In genomic region chrX:101898341-101898740, GRCm38 (mm10) we compare ENCODE assay signal across 13 mouse cellular contexts. TPM values are rescaled to one million over a fixed set of nuclear protein-coding genes. Genes with fewer than 3 reads are reported as not detected.
DNase-seq lines count a peak whose midpoint lies in the region; ATAC-seq and TF ChIP-seq lines count a peak whose summit lies in the region.
"Had no signal": no experiment of that assay in that cellular context is flagged by ENCODE, and none has a peak within 500 bp of the region (broad histone marks: within the 10 kb centered on the region; RNA-seq: fewer than 3 reads in every experiment).

No protein-coding gene starts in this region.

- H3K9me3 ChIP-seq in hindbrain, postnatal 0 days (ENCODE audit: low read length) = no peaks in the 10 kb centered on the region
- H3K9me3 ChIP-seq in hindbrain, embryonic 10.5 days = no peaks in the 10 kb centered on the region
- H3K9me3 ChIP-seq in midbrain, postnatal 0 days (ENCODE audit: low read length) = no peaks in the 10 kb centered on the region
- H3K9me3 ChIP-seq in midbrain, embryonic 15.5 days = no peaks in the 10 kb centered on the region
- H3K9me3 ChIP-seq: embryonic facial prominence, embryonic 12.5 days; hindbrain, embryonic 15.5 days; midbrain, embryonic 12.5 days; neural tube, embryonic 13.5 days had no signal

- H3K4me1 ChIP-seq in hindbrain, postnatal 0 days (ENCODE audit: insufficient read depth, low read length) = no peaks in the 10 kb centered on the region
- H3K4me1 ChIP-seq in hindbrain, embryonic 10.5 days (replicated peaks) = peaks cover 10% of the 10 kb centered on the region
- H3K4me1 ChIP-seq in midbrain, postnatal 0 days (ENCODE audit: insufficient read depth, low read length) = no peaks in the 10 kb centered on the region
- H3K4me1 ChIP-seq in midbrain, embryonic 15.5 days = no peaks in the 10 kb centered on the region
- H3K4me1 ChIP-seq: embryonic facial prominence, embryonic 12.5 days; hindbrain, embryonic 15.5 days; midbrain, embryonic 12.5 days; neural tube, embryonic 13.5 days had no signal

- no peak for ATAC-seq in hindbrain, postnatal 0 days
- no peak for ATAC-seq in midbrain, postnatal 0 days (ENCODE audit: low FRiP score)
- ATAC-seq in midbrain, embryonic 15.5 days (replicated peaks) = no peak
- no peak for ATAC-seq in activated CD4-positive, CD25-positive, alpha-beta regulatory T cell, adult 4 months
- no peak for ATAC-seq in erythroid progenitor cell, adult 5-6 weeks (replicated peaks; ENCODE audit: low FRiP score, poor library complexity, severe bottlenecking)

- no peak overlapping the region for H3K4me3 ChIP-seq in hindbrain, postnatal 0 days (ENCODE audit: low read length)
- H3K4me3 ChIP-seq in hindbrain, embryonic 10.5 days = no peak overlapping the region
- H3K4me3 ChIP-seq in midbrain, postnatal 0 days (ENCODE audit: low read depth, low read length) = no peak overlapping the region
- H3K4me3 ChIP-seq in midbrain, embryonic 15.5 days = no peak overlapping the region
- H3K4me3 ChIP-seq: embryonic facial prominence, embryonic 12.5 days; hindbrain, embryonic 15.5 days; midbrain, embryonic 12.5 days; neural tube, embryonic 13.5 days had no signal

- H3K36me3 ChIP-seq in hindbrain, postnatal 0 days (ENCODE audit: insufficient read depth, low read length) = no peaks in the 10 kb centered on the region
- no peaks in the 10 kb centered on the region for H3K36me3 ChIP-seq in hindbrain, embryonic 10.5 days
- no peaks in the 10 kb centered on the region for H3K36me3 ChIP-seq in midbrain, postnatal 0 days (ENCODE audit: insufficient read depth, low read length)
- H3K36me3 ChIP-seq in midbrain, embryonic 15.5 days (replicated peaks) = no peaks in the 10 kb centered on the region
- H3K36me3 ChIP-seq: embryonic facial prominence, embryonic 12.5 days; hindbrain, embryonic 15.5 days; midbrain, embryonic 12.5 days; neural tube, embryonic 13.5 days had no signal

- no peak overlapping the region for H3K4me2 ChIP-seq in hindbrain, postnatal 0 days (ENCODE audit: low read depth, low read length)
- no peak overlapping the region for H3K4me2 ChIP-seq in midbrain, postnatal 0 days (ENCODE audit: low read depth, low read length, poor library complexity, severe bottlenecking)
- H3K4me2 ChIP-seq in midbrain, embryonic 15.5 days = no peak overlapping the region
- H3K4me2 ChIP-seq: embryonic facial prominence, embryonic 12.5 days; hindbrain, embryonic 15.5 days; midbrain, embryonic 12.5 days; neural tube, embryonic 13.5 days had no signal

- no peak overlapping the region for H3K9ac ChIP-seq in hindbrain, postnatal 0 days (replicated peaks; ENCODE audit: low read length)
- no peak overlapping the region for H3K9ac ChIP-seq in midbrain, postnatal 0 days (replicated peaks; ENCODE audit: low read length, poor library complexity, severe bottlenecking)
- H3K9ac ChIP-seq in midbrain, embryonic 15.5 days = no peak overlapping the region
- H3K9ac ChIP-seq: embryonic facial prominence, embryonic 12.5 days; hindbrain, embryonic 15.5 days; midbrain, embryonic 12.5 days; neural tube, embryonic 13.5 days had no signal

- DNase-seq in hindbrain, postnatal 0 days (ENCODE audit: low spot score) = peak; percentile 58
- no peak for DNase-seq in hindbrain, embryonic 10.5 days (ENCODE audit: low spot score)
- peak; percentile 40 for DNase-seq in midbrain, postnatal 0 days (ENCODE audit: low spot score)
- DNase-seq in cerebellum, postnatal 10 days = peak; percentile 86 to 87
- peak; percentile 7 to 12 for DNase-seq in kidney, postnatal 36 days
- DNase-seq: thymus, adult 2 months had no signal

- H3K27me3 ChIP-seq in hindbrain, postnatal 0 days (ENCODE audit: insufficient read depth, low read length) = no peaks in the 10 kb centered on the region
- H3K27me3 ChIP-seq in hindbrain, embryonic 10.5 days (ENCODE audit: insufficient read depth, poor library complexity, severe bottlenecking) = peaks cover 84% of the 10 kb centered on the region
- H3K27me3 ChIP-seq in midbrain, postnatal 0 days (ENCODE audit: insufficient read depth, low read length) = 0 out of 2 replicates have a peak, but pooled peaks cover 3% of the 10 kb centered on the region
- H3K27me3 ChIP-seq in midbrain, embryonic 15.5 days (replicated peaks) = peaks cover 7% of the 10 kb centered on the region

- 55% methylated on average over 4 of the region's 4 CpGs for WGBS in hindbrain, postnatal 0 days
- WGBS in hindbrain, embryonic 10.5 days = 71% methylated on average over 4 of the region's 4 CpGs
- 66% methylated on average over 4 of the region's 4 CpGs for WGBS in midbrain, postnatal 0 days
- WGBS in midbrain, embryonic 15.5 days = 70% methylated on average over 4 of the region's 4 CpGs

- no peak overlapping the region for H3K27ac ChIP-seq in hindbrain, postnatal 0 days
- no peak overlapping the region for H3K27ac ChIP-seq in hindbrain, embryonic 10.5 days
- H3K27ac ChIP-seq in midbrain, postnatal 0 days (ENCODE audit: low read depth, low read length) = no peak overlapping the region
- H3K27ac ChIP-seq in midbrain, embryonic 15.5 days = no peak overlapping the region
- H3K27ac ChIP-seq: embryonic facial prominence, embryonic 12.5 days; hindbrain, embryonic 15.5 days; midbrain, embryonic 12.5 days; neural tube, embryonic 13.5 days had no signal

- no peak for TF ChIP-seq CTCF in hindbrain, postnatal 0 days (IDR thresholded peaks at IDR 0.05; ENCODE audit: low read depth)
- TF ChIP-seq CTCF in midbrain, postnatal 0 days (IDR thresholded peaks at IDR 0.05) = no peak

RNA-seq across cellular contexts. Expression of gene Nhsl2, which starts 49.2 kb away (rescaled TPM):
- total RNA-seq in hindbrain, postnatal 0 days (2014; rRNA removed) = 32.5 and 38.7 TPM in 2 replicates
- polyA plus RNA-seq in hindbrain, postnatal 0 days (2015; fragmentation: Nextera tagmentation; extraction: Ambion mirVana) = 5.8 and 6.7 TPM in 2 replicates
- polyA plus RNA-seq in hindbrain, embryonic 10.5 days (2016; fragmentation: Nextera tagmentation; extraction: Ambion mirVana) = 16.4 and 18.8 TPM in 2 replicates
- total RNA-seq in midbrain, postnatal 0 days (2014; rRNA removed) = 13.0 and 22.1 TPM in 2 replicates
- 4.3 and 6.7 TPM in 2 replicates for polyA plus RNA-seq in midbrain, postnatal 0 days (2015; fragmentation: Nextera tagmentation; extraction: Ambion mirVana)
- polyA plus RNA-seq in midbrain, embryonic 15.5 days (2015; fragmentation: Nextera tagmentation; extraction: Ambion mirVana) = 7.0 and 7.6 TPM in 2 replicates
- 1 to 10 TPM; 1.6 to 3.3 TPM for polyA plus RNA-seq in activated CD4-positive, CD25-positive, alpha-beta regulatory T cell, adult 4 months (2017; shearing (Covaris generic))
- total RNA-seq in erythroid progenitor cell, adult 5-6 weeks (2015; ENCODE audit: low replicate concordance) = 6.7 and 23.1 TPM in 2 replicates
- total RNA-seq in erythroid progenitor cell, adult 5-6 weeks (2017; ENCODE audit: low replicate concordance) = 2.6 and 2.9 TPM in 2 replicates
